Mouse (Mus musculus): Measurements from ENCODE around the gene Fmr1.

DNA sequence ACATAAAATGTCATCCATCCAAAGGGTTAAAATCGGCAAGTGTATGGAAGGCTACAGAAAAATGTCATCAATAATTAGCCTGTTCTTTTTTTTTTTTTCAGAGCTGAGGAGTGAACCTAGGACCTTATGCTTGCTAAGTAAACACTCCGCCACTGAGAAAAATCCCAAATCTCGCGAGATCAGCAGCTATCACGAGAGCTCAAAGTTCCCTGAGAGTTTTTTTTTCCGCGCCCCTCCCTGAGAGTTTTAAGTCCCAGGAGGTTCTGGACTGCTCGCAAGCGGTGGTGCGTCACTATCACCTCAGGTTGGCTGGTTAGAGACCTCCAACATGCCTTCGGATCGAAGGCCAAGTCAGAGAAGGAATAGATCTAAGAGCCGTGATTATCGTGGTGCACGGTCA is 83.3 kb downstream of the Fmr1 start, which contains the start of gene Fmr1nb:
- TF ChIP-seq CTCF (IDR thresholded peaks at IDR 0.05; ENCODE audit: extremely low read depth, insufficient read depth, insufficient read length, insufficient replicate concordance) (no peak), POLR2A (IDR thresholded peaks at IDR 0.05; ENCODE audit: low read depth, low read length) (no peak)
